Mouse (Mus musculus) WW6 (cell line): ENCODE measurements at regions not wholly inside any gene's neighbourhood (a gene's known extent, or its start where the extent isn't known, plus 50 kb on each side); places are given as distances from the start of the nearest gene placed in this dataset.
A peak's percentile ranks its signal among the peaks of the same experiment; 100 is the strongest.

Source experiments
- DNase-seq: peaks from one replicate; pipeline ENCODE4 v3.0.0-alpha.2; 2013; ENCODE audit warnings: low read depth, low spot score

- DNase-seq, result no peak
Measured at GRCm38 (mm10) chr4:87667556-87668154, 365.5 kb downstream of the Mllt3 start.

GRCm38 (mm10) chr4:87665149-87665548, 368.0 kb downstream of the Mllt3 start:
- DNase-seq, result no peak

- DNase-seq, result no peak
Measured at GRCm38 (mm10) chr4:87662876-87663275, 370.3 kb downstream of the Mllt3 start.

GRCm38 (mm10) chr4:87658316-87658715, 374.8 kb downstream of the Mllt3 start:
- no peak for DNase-seq

- no peak for DNase-seq
Measured at GRCm38 (mm10) chr4:87657855-87658254, 375.3 kb downstream of the Mllt3 start.

- DNase-seq, result no peak
Measured at GRCm38 (mm10) chr4:87653440-87654165, 379.6 kb downstream of the Mllt3 start.

GRCm38 (mm10) chr4:87652314-87652934, 380.7 kb downstream of the Mllt3 start:
- DNase-seq, result no peak

GRCm38 (mm10) chr4:87651275-87651674, 381.9 kb downstream of the Mllt3 start:
- DNase-seq, result no peak

GRCm38 (mm10) chr4:87650837-87651236, 382.3 kb downstream of the Mllt3 start:
- DNase-seq, result no peak

GRCm38 (mm10) chr4:87650393-87650792, 382.8 kb downstream of the Mllt3 start:
- no peak for DNase-seq

GRCm38 (mm10) chr4:87648919-87649318, 384.2 kb downstream of the Mllt3 start:
- DNase-seq, result no peak

GRCm38 (mm10) chr4:87647932-87648911, 384.9 kb downstream of the Mllt3 start:
- DNase-seq, result peak; percentile 20

GRCm38 (mm10) chr4:87642002-87642401, 391.2 kb downstream of the Mllt3 start:
- no peak for DNase-seq

GRCm38 (mm10) chr4:87641551-87641950, 391.6 kb downstream of the Mllt3 start:
- no peak for DNase-seq

GRCm38 (mm10) chr4:87638380-87638646, 394.9 kb downstream of the Mllt3 start:
- no peak for DNase-seq

- DNase-seq, result no peak
Measured at GRCm38 (mm10) chr4:87637629-87638379, 395.4 kb downstream of the Mllt3 start.

GRCm38 (mm10) chr4:87611116-87611515, 380.8 kb upstream of the Slc24a2 start:
- DNase-seq, result no peak

GRCm38 (mm10) chr4:87593644-87594043, 363.4 kb upstream of the Slc24a2 start:
- DNase-seq, result no peak

GRCm38 (mm10) chr4:87590797-87591196, 360.5 kb upstream of the Slc24a2 start:
- DNase-seq, result no peak

- no peak for DNase-seq
Measured at GRCm38 (mm10) chr4:87578164-87578563, 347.9 kb upstream of the Slc24a2 start.

- DNase-seq, result no peak
Measured at GRCm38 (mm10) chr4:87570950-87571349, 340.7 kb upstream of the Slc24a2 start.
